Mouse (Mus musculus) liver, postnatal 0 days (tissue): ENCODE data around the gene P2rx6.
"Not testable (repeated sequence)": the region's sequence is repeated elsewhere in the genome, so short reads cannot be mapped to it uniquely, and the experiment has no call there.

Source experiments
- CTCF ChIP-seq: sonication (generic); IDR thresholded peaks from 2 replicates; pipeline ENCODE4 v1.5.1; 2016; ENCODE audit warnings: antibody characterized with exemption, low read depth
- EP300 ChIP-seq: IDR thresholded peaks from 2 replicates; pipeline ENCODE4 v1.6.1; 2016; ENCODE audit warnings: antibody characterized with exemption, low read depth, mild to moderate bottlenecking

- TF ChIP-seq EP300, CTCF: not testable (repeated sequence)
Measured at GRCm38 (mm10) chr16:17554702-17555101, 7.0 kb upstream of the P2rx6 start.
